23 mouse cellular contexts compared by ENCODE assay signal in the genomic region with DNA sequence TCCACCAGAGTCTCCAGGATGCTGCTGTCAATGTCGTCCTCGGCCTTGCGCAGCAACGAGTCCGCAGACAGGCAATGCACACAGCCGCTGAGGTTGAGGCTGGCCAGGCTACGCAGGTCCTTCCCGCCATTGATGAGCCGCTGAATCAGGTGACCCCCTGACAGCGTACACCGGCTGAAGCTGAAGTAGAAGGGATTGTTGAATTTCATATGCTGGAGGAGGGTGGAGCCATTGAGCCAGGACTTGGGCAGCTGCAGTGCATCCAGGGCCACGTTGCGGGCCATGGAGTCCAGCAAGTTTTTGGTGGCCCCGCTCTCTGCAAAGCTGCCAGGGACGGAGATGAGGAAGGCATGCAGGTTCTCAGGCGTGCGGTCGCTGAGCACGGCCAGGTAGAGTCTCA.
"Had no signal": no experiment of that assay in that cellular context is flagged by ENCODE, and none has a peak within 500 bp of the region (broad histone marks: within the 10 kb centered on the region; RNA-seq: fewer than 3 reads in every experiment).

No protein-coding gene starts in this region.

- H3K27me3 ChIP-seq: kidney, embryonic 15.5 days; limb, embryonic 13.5 days; liver, embryonic 12.5 days; liver, embryonic 15.5 days; lung, embryonic 15.5 days; megakaryocyte, embryonic 14.5 days; midbrain, embryonic 13.5 days; neural tube, embryonic 13.5 days; stomach, embryonic 15.5 days had no signal

- H3K27ac ChIP-seq: kidney, embryonic 15.5 days; limb, embryonic 10.5 days; limb, embryonic 13.5 days; liver, embryonic 12.5 days; liver, embryonic 15.5 days; lung, embryonic 15.5 days; midbrain, embryonic 10.5 days; midbrain, embryonic 13.5 days; neural tube, embryonic 13.5 days; stomach, embryonic 15.5 days had no signal

- H3K9ac ChIP-seq: kidney, embryonic 15.5 days; limb, embryonic 13.5 days; liver, embryonic 12.5 days; liver, embryonic 15.5 days; lung, embryonic 15.5 days; midbrain, embryonic 13.5 days; neural tube, embryonic 13.5 days; stomach, embryonic 15.5 days had no signal

- H3K4me1 ChIP-seq: limb, embryonic 13.5 days had no signal

- H3K4me3 ChIP-seq: kidney, embryonic 15.5 days; limb, embryonic 10.5 days; limb, embryonic 13.5 days; liver, embryonic 12.5 days; liver, embryonic 15.5 days; lung, embryonic 15.5 days; midbrain, embryonic 10.5 days; midbrain, embryonic 13.5 days; myocyte; neural tube, embryonic 13.5 days; stomach, embryonic 15.5 days had no signal

- H3K9me3 ChIP-seq: kidney, embryonic 15.5 days; limb, embryonic 10.5 days; limb, embryonic 13.5 days; liver, embryonic 12.5 days; liver, embryonic 15.5 days; lung, embryonic 15.5 days; megakaryocyte, embryonic 14.5 days; midbrain, embryonic 10.5 days; midbrain, embryonic 13.5 days; neural tube, embryonic 13.5 days; stomach, embryonic 15.5 days had no signal

- DNase-seq: kidney, postnatal 10 days; kidney, postnatal 4 days; liver; lung, adult 18-20 months; lung, postnatal 10 days; lung, postnatal 36 days; retina, postnatal 1 day; right cerebral cortex, postnatal 25 days; spleen, adult 18-20 months; thymus, adult 18-20 months; thymus, postnatal 36 days had no signal
